Mouse (Mus musculus): ENCODE measurements at regions not wholly inside any gene's neighbourhood (a gene's known extent, or its start where the extent isn't known, plus 50 kb on each side); places are given as distances from the start of the nearest gene placed in this dataset.

GRCm38 (mm10) chr8:39695331-39695730 lies 979.5 kb upstream of the Adam24 start:
- WGBS, result 83% methylated on average over 3 of the region's 3 CpGs
- no peaks in the 10 kb centered on the region for H3K36me3 ChIP-seq
- no peaks in the 10 kb centered on the region for H3K4me1 ChIP-seq (replicated peaks)
- H3K9ac ChIP-seq (replicated peaks), result no peak overlapping the region
- H3K9me3 ChIP-seq, result peaks cover 4% of the 10 kb centered on the region; the same call in 1 of the 2 replicates
- H3K27ac ChIP-seq, result no peak overlapping the region
- no peak overlapping the region for H3K4me2 ChIP-seq (replicated peaks)
- ATAC-seq, result no peak
- no peak overlapping the region for H3K4me3 ChIP-seq (replicated peaks)
- no peaks in the 10 kb centered on the region for H3K27me3 ChIP-seq

DNA sequence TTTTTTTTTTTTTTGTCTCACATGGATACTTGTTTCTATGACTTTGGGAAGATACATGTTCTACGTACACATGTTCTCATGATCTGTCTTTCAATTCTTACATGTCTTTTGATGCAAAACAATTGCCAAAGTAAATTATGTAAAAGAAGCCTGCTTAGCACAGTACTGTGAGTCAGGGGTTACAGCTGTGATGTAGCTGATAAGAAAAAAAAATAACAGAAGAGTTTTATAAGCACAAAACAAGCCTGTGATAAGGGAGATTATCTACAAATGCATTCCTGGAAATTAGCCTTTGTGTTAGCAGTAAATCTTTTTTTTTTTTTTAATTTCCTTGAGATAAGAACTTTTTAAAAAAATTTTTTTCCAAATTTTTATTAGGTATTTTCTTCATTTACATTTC lies 969.0 kb upstream of the Adam24 start:
- no peak overlapping the region for H3K4me3 ChIP-seq (replicated peaks)

GRCm38 (mm10) chr8:39742377-39742776 lies 932.5 kb upstream of the Adam24 start:
- Histone ChIP-seq H3K36me3 (no peaks in the 10 kb centered on the region), H3K27ac (no peak overlapping the region), H3K4me1 (replicated peaks) (no peaks in the 10 kb centered on the region), H3K9ac (replicated peaks) (no peak overlapping the region), H3K4me2 (replicated peaks) (no peak overlapping the region), H3K9me3 (no peaks in the 10 kb centered on the region), H3K27me3 (no peaks in the 10 kb centered on the region), H3K4me3 (replicated peaks) (no peak overlapping the region)
- ATAC-seq, result no peak

More for the DNA sequence above, 969.0 kb upstream of the Adam24 start:
- no peak overlapping the region for H3K27ac ChIP-seq
- H3K9me3 ChIP-seq, result no peaks in the 10 kb centered on the region
- no peak for ATAC-seq
- no peaks in the 10 kb centered on the region for H3K4me1 ChIP-seq (replicated peaks)
- H3K4me2 ChIP-seq (replicated peaks), result no peak overlapping the region
- no peak overlapping the region for H3K9ac ChIP-seq (replicated peaks)
- H3K27me3 ChIP-seq, result no peaks in the 10 kb centered on the region
- H3K36me3 ChIP-seq, result no peaks in the 10 kb centered on the region
- 83% methylated on average over 1 of the region's 1 CpGs for WGBS

- H3K27me3 ChIP-seq, result no peaks in the 10 kb centered on the region
- H3K4me1 ChIP-seq (replicated peaks), result no peaks in the 10 kb centered on the region
- H3K4me3 ChIP-seq (replicated peaks), result no peak overlapping the region
- H3K27ac ChIP-seq, result no peak overlapping the region
- no peak for ATAC-seq
- no peaks in the 10 kb centered on the region for H3K9me3 ChIP-seq
- H3K9ac ChIP-seq (replicated peaks), result no peak overlapping the region
- WGBS, result 87% methylated on average over 5 of the region's 5 CpGs
- H3K4me2 ChIP-seq (replicated peaks), result no peak overlapping the region
- H3K36me3 ChIP-seq, result no peaks in the 10 kb centered on the region
These were observed 928.7 kb upstream of the Adam24 start for GRCm38 (mm10) chr8:39746225-39746624.

DNA sequence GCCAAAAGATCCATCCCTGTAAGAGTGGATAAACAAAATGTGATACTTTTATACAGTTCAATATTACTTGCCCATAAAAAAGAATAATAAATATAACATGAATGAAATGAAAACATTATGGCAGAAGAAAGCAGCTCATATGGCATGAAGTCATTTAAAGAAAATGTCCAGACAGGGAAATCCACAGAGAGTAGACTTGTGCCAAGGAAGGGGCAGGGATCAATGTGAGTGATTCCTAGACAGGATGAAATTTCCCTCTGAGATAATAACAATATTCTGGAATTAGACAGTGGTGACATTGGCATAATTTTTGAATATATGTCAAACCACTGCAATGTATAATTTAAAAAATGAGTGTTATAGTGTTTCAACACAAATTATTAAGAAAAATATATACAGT lies 915.0 kb upstream of the Adam24 start:
- Histone ChIP-seq H3K4me3 (replicated peaks) (no peak overlapping the region), H3K4me2 (replicated peaks) (no peak overlapping the region), H3K27ac (no peak overlapping the region), H3K36me3 (no peaks in the 10 kb centered on the region), H3K4me1 (replicated peaks) (no peaks in the 10 kb centered on the region), H3K27me3 (no peaks in the 10 kb centered on the region), H3K9me3 (no peaks in the 10 kb centered on the region), H3K9ac (replicated peaks) (no peak overlapping the region)
- ATAC-seq, result no peak

- WGBS, result 45% methylated on average over 6 of the region's 6 CpGs
- H3K36me3 ChIP-seq, result no peaks in the 10 kb centered on the region
- H3K27ac ChIP-seq, result no peak overlapping the region
- no peaks in the 10 kb centered on the region for H3K27me3 ChIP-seq
- no peak overlapping the region for H3K4me3 ChIP-seq (replicated peaks)
- ATAC-seq, result 0 out of 2 replicates have a peak, but pooled peaks have one; percentile 68
- H3K9ac ChIP-seq (replicated peaks), result no peak overlapping the region
- no peaks in the 10 kb centered on the region for H3K9me3 ChIP-seq
- no peaks in the 10 kb centered on the region for H3K4me1 ChIP-seq (replicated peaks)
- H3K4me2 ChIP-seq (replicated peaks), result no peak overlapping the region
These were observed 895.4 kb upstream of the Adam24 start for GRCm38 (mm10) chr8:39779449-39779848.

- H3K36me3 ChIP-seq, result no peaks in the 10 kb centered on the region
- no peak overlapping the region for H3K4me3 ChIP-seq (replicated peaks)
- H3K27me3 ChIP-seq, result no peaks in the 10 kb centered on the region
- no peak for ATAC-seq
- WGBS, result 93% methylated on average over 4 of the region's 4 CpGs
- H3K9me3 ChIP-seq, result no peaks in the 10 kb centered on the region
- H3K27ac ChIP-seq, result no peak overlapping the region
- no peak overlapping the region for H3K4me2 ChIP-seq (replicated peaks)
- H3K4me1 ChIP-seq (replicated peaks), result no peaks in the 10 kb centered on the region
- no peak overlapping the region for H3K9ac ChIP-seq (replicated peaks)
These were observed 894.7 kb upstream of the Adam24 start for GRCm38 (mm10) chr8:39780169-39780568.

GRCm38 (mm10) chr8:39781424-39782161 lies 893.3 kb upstream of the Adam24 start:
- H3K27me3 ChIP-seq, result no peaks in the 10 kb centered on the region
- H3K4me2 ChIP-seq (replicated peaks), result no peak overlapping the region
- H3K36me3 ChIP-seq, result no peaks in the 10 kb centered on the region
- no peak overlapping the region for H3K4me3 ChIP-seq (replicated peaks)
- ATAC-seq, result no peak
- 80% methylated on average over 3 of the region's 3 CpGs for WGBS
- H3K9me3 ChIP-seq, result no peaks in the 10 kb centered on the region
- H3K27ac ChIP-seq, result no peak overlapping the region
- H3K9ac ChIP-seq (replicated peaks), result no peak overlapping the region
- H3K4me1 ChIP-seq (replicated peaks), result no peaks in the 10 kb centered on the region

GRCm38 (mm10) chr8:39782162-39782530 lies 892.7 kb upstream of the Adam24 start:
- Histone ChIP-seq H3K4me2 (replicated peaks) (no peak overlapping the region), H3K27me3 (no peaks in the 10 kb centered on the region), H3K9ac (replicated peaks) (no peak overlapping the region), H3K4me1 (replicated peaks) (no peaks in the 10 kb centered on the region), H3K36me3 (no peaks in the 10 kb centered on the region), H3K9me3 (no peaks in the 10 kb centered on the region), H3K4me3 (replicated peaks) (no peak overlapping the region), H3K27ac (no peak overlapping the region)
- 86% methylated on average over 2 of the region's 2 CpGs for WGBS
- ATAC-seq, result no peak
